Mouse (Mus musculus) lung, postnatal 0 days (tissue): ENCODE measurements at regions not wholly inside any gene's neighbourhood (a gene's known extent, or its start where the extent isn't known, plus 50 kb on each side); places are given as distances from the start of the nearest gene placed in this dataset.

Experiments used
- ATAC-seq: fragments of 200-750 bp; cut with Nextera tagmentation; 2 replicates; pipeline ENCODE4 v1.8.0; 2017; ENCODE audit warnings: moderate library complexity
- DNase-seq: peaks from one replicate; pipeline ENCODE4 v3.0.0-alpha.2; 2016; ENCODE audit warnings: low spot score
- H3K27ac ChIP-seq: fragments of 300-500 bp; sonication (generic); 2 replicates; pipeline ENCODE4 v1.5.1; 2014; ENCODE audit warnings: antibody characterized with exemption, mild to moderate bottlenecking, low read length, mixed read lengths
- H3K27me3 ChIP-seq: fragments of 300-500 bp; sonication (generic); replicated peaks from 2 replicates; pipeline ENCODE4 v1.6.1; 2014; ENCODE audit warnings: low read length, mixed read lengths; ENCODE audit not compliant: insufficient read depth
- H3K36me3 ChIP-seq: fragments of 300-500 bp; sonication (generic); 2 replicates; pipeline ENCODE4 v1.6.1; 2014; ENCODE audit warnings: low read length, mixed read lengths; ENCODE audit not compliant: insufficient read depth
- H3K4me1 ChIP-seq: fragments of 300-500 bp; sonication (generic); 2 replicates; pipeline ENCODE4 v1.6.1; 2014; ENCODE audit warnings: antibody characterized with exemption, low read depth, low read length, mixed read lengths; ENCODE audit not compliant: insufficient read depth
- H3K4me2 ChIP-seq: fragments of 300-500 bp; sonication (generic); replicated peaks from 2 replicates; pipeline ENCODE4 v1.6.1; 2014; ENCODE audit warnings: low read depth, mild to moderate bottlenecking, low read length, moderate library complexity, mixed read lengths
- H3K4me3 ChIP-seq: fragments of 300-500 bp; sonication (generic); 2 replicates; pipeline ENCODE4 v1.5.1; 2014; ENCODE audit warnings: low read depth, low read length
- H3K9ac ChIP-seq: fragments of 300-500 bp; sonication (generic); replicated peaks from 2 replicates; pipeline ENCODE4 v1.6.1; 2014; ENCODE audit warnings: low read depth, mild to moderate bottlenecking
- H3K9me3 ChIP-seq: fragments of 300-500 bp; sonication (generic); 2 replicates; pipeline ENCODE4 v1.6.1; 2016; ENCODE audit warnings: low read length, mixed read lengths
- CTCF ChIP-seq: IDR thresholded peaks from 2 replicates; pipeline ENCODE4 v1.5.1; 2016; ENCODE audit warnings: antibody characterized with exemption, mild to moderate bottlenecking
- EP300 ChIP-seq: IDR thresholded peaks from 2 replicates; pipeline ENCODE4 v1.6.1; 2016; ENCODE audit warnings: antibody characterized with exemption, mild to moderate bottlenecking, control low read depth
- WGBS: fragments of 180-500 bp; shearing (Covaris S2); extraction: QIAGEN DNeasy Blood & Tissue Kit; methylation state at CpG from one replicate; pipeline ENCODE4 v1.1.7; 2014; 5-methylcytosine and 5-hydroxymethylcytosine counted together

GRCm38 (mm10) chr16:8351424-8351823, 73.5 kb downstream of the Tmem114 start:
- no peak overlapping the region for H3K27ac ChIP-seq
- ATAC-seq: no peak
- no peak overlapping the region for H3K4me3 ChIP-seq
- H3K36me3 ChIP-seq: no peaks in the 10 kb centered on the region
- no peak for DNase-seq
- no peak overlapping the region for H3K4me2 ChIP-seq
- no peaks in the 10 kb centered on the region for H3K27me3 ChIP-seq
- no peaks in the 10 kb centered on the region for H3K4me1 ChIP-seq
- TF ChIP-seq EP300 (no peak), CTCF (no peak)
- no peak overlapping the region for H3K9ac ChIP-seq
- no peaks in the 10 kb centered on the region for H3K9me3 ChIP-seq
- 49% methylated on average over 4 of the region's 4 CpGs for WGBS

DNA sequence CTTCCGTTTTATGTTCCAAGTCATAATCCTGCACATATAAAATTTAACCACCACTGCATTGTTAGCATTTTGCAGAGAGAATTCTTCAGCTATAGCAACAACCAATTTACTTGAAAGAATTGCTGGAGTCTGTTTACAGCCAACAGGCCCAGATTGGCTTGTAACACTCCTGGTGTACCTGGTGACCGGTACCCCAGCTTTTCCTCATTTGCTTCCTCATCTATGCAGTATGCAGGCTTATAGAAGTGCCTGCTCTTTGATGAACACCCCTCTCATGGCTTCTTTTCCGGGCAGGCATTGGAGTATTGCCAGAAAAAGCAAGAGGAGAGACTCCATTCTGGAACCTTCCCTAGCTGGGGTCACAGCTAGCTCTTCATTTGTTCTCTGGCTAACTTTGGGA, 75.8 kb downstream of the Tmem114 start:
- Histone ChIP-seq H3K9me3 (no peaks in the 10 kb centered on the region), H3K27ac (no peak overlapping the region), H3K4me1 (no peaks in the 10 kb centered on the region), H3K4me2 (no peak overlapping the region), H3K27me3 (no peaks in the 10 kb centered on the region), H3K9ac (no peak overlapping the region), H3K36me3 (no peaks in the 10 kb centered on the region), H3K4me3 (no peak overlapping the region)
- DNase-seq (no peak), ATAC-seq (no peak)
- TF ChIP-seq EP300: no peak
- no peak for TF ChIP-seq CTCF
- WGBS: 55% methylated on average over 3 of the region's 3 CpGs

GRCm38 (mm10) chr16:8348645-8349044, 76.3 kb downstream of the Tmem114 start:
- no peak overlapping the region for H3K9ac ChIP-seq
- no peak for ATAC-seq
- H3K4me1 ChIP-seq: no peaks in the 10 kb centered on the region
- H3K4me3 ChIP-seq: no peak overlapping the region
- no peak for DNase-seq
- no peak overlapping the region for H3K27ac ChIP-seq
- H3K9me3 ChIP-seq: no peaks in the 10 kb centered on the region
- no peaks in the 10 kb centered on the region for H3K36me3 ChIP-seq
- no peaks in the 10 kb centered on the region for H3K27me3 ChIP-seq
- no peak for TF ChIP-seq CTCF
- TF ChIP-seq EP300: no peak
- no peak overlapping the region for H3K4me2 ChIP-seq
- 50% methylated on average over 5 of the region's 5 CpGs for WGBS

- Histone ChIP-seq H3K4me2 (no peak overlapping the region), H3K9me3 (no peaks in the 10 kb centered on the region), H3K4me1 (no peaks in the 10 kb centered on the region), H3K27me3 (no peaks in the 10 kb centered on the region), H3K9ac (no peak overlapping the region), H3K4me3 (no peak overlapping the region), H3K36me3 (no peaks in the 10 kb centered on the region), H3K27ac (no peak overlapping the region)
- DNase-seq (no peak), ATAC-seq (no peak)
- TF ChIP-seq EP300 (no peak), CTCF (no peak)
- WGBS: 83% methylated on average over 7 of the region's 7 CpGs
Observed at GRCm38 (mm10) chr16:8345216-8345615, 79.7 kb downstream of the Tmem114 start.

GRCm38 (mm10) chr16:8333081-8333710, 91.7 kb downstream of the Tmem114 start:
- DNase-seq (peak; percentile 11), ATAC-seq (no peak)
- no peaks in the 10 kb centered on the region for H3K27me3 ChIP-seq
- no peak overlapping the region for H3K9ac ChIP-seq
- H3K4me3 ChIP-seq: no peak overlapping the region
- 27% methylated on average over 8 of the region's 8 CpGs for WGBS
- H3K9me3 ChIP-seq: no peaks in the 10 kb centered on the region
- no peaks in the 10 kb centered on the region for H3K36me3 ChIP-seq
- TF ChIP-seq EP300 (no peak), CTCF (peak; percentile 41)
- no peaks in the 10 kb centered on the region for H3K4me1 ChIP-seq
- H3K27ac ChIP-seq: no peak overlapping the region
- H3K4me2 ChIP-seq: no peak overlapping the region

GRCm38 (mm10) chr16:8311996-8312395, 112.9 kb downstream of the Tmem114 start:
- no peaks in the 10 kb centered on the region for H3K9me3 ChIP-seq
- H3K27me3 ChIP-seq: no peaks in the 10 kb centered on the region
- no peaks in the 10 kb centered on the region for H3K4me1 ChIP-seq
- ATAC-seq (no peak), DNase-seq (no peak)
- H3K36me3 ChIP-seq: no peaks in the 10 kb centered on the region
- no peak overlapping the region for H3K9ac ChIP-seq
- no peak overlapping the region for H3K27ac ChIP-seq
- H3K4me3 ChIP-seq: no peak overlapping the region
- WGBS: 70% methylated on average over 7 of the region's 7 CpGs
- no peak overlapping the region for H3K4me2 ChIP-seq
- TF ChIP-seq EP300: no peak
- TF ChIP-seq CTCF: no peak

- Histone ChIP-seq H3K4me3 (no peak overlapping the region), H3K9ac (no peak overlapping the region), H3K27ac (no peak overlapping the region), H3K36me3 (no peaks in the 10 kb centered on the region), H3K4me1 (no peaks in the 10 kb centered on the region), H3K4me2 (no peak overlapping the region), H3K27me3 (no peaks in the 10 kb centered on the region), H3K9me3 (no peaks in the 10 kb centered on the region)
- 63% methylated on average over 8 of the region's 8 CpGs for WGBS
- DNase-seq (no peak), ATAC-seq (no peak)
- TF ChIP-seq CTCF (no peak), EP300 (no peak)
Observed at GRCm38 (mm10) chr16:8306389-8306788, 118.5 kb downstream of the Tmem114 start.
